Mouse (Mus musculus) megakaryocyte, embryonic 14.5 days (primary cell): ENCODE measurements around the gene Vash2.

ENCODE experiments used
- FLI1 ChIP-seq: IDR thresholded peaks from 2 replicates; pipeline ENCODE4 v1.6.1; 2012; ENCODE audit warnings: low read length, inconsistent platforms, mixed read lengths
- GATA1 ChIP-seq: IDR thresholded peaks from 3 replicates; pipeline ENCODE4 v1.6.1; 2012; ENCODE audit warnings: mixed read lengths, low read length, inconsistent platforms, borderline replicate concordance

GRCm38 (mm10) chr1:190968010-190968409 lies 11.1 kb downstream of the Vash2 start:
- TF ChIP-seq GATA1, result no peak
- no peak for TF ChIP-seq FLI1
